Mouse (Mus musculus): ENCODE results near the gene Zranb1. TPM values are rescaled to one million over a fixed set of nuclear protein-coding genes. Genes with fewer than 3 reads are reported as not detected.

Zranb1 gene
- total and polyA plus RNA-seq, 3 experiments, result 17.4 to 18.5 TPM; not detected in 1

DNA sequence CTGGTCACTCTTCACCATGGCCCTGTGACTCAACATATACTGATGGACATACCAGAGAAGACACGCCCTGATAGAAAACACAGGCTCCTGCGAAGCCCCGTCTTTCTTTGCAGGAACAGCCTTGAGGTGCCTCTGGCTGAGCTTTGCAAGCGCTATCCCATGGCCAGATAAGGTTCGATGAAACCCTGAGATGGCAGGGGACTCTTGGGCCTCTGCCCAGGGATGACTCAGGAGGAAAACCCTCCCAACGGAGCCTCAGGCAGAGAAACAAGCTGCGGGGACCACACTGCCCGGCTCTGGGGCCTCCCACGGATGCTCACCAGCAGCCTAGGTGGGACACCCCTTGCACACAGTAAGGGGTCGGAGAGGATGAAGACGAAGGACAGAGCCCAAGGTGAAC, 76.4 kb downstream of the Zranb1 start:
- no peak overlapping the region for H3K4me3 ChIP-seq (ENCODE audit: control insufficient read depth in 1 of 2, insufficient read depth in 1 of 2, low read depth in 2 of 2, low read length in 2 of 2)
- H3K9me3 ChIP-seq (replicated peaks; ENCODE audit: insufficient read depth, low read length), result no peaks in the 10 kb centered on the region
- 0 out of 2 replicates have a peak overlapping the region, but pooled peaks have one; percentile 6 for H3K27ac ChIP-seq (ENCODE audit: control insufficient read depth, low read depth, low read length)
- TF ChIP-seq MXI1 (IDR thresholded peaks at IDR 0.05; ENCODE audit: low read depth, low read length) (no peak; the same call in 1 of the 2 replicates), ETS1 (IDR thresholded peaks at IDR 0.05; ENCODE audit: low read depth, low read length) (peak; percentile 45; the same call in 1 of the 2 replicates), GATA1 (IDR thresholded peaks at IDR 0.05; ENCODE audit: low read depth, low read length) (peak; percentile 74), MAFK (IDR thresholded peaks at IDR 0.05; ENCODE audit: borderline replicate concordance, low read depth, low read length) (peak; percentile 21; the same call in 1 of the 2 replicates), TAL1 (IDR thresholded peaks at IDR 0.05; ENCODE audit: low read length) (no peak), CHD2 (IDR thresholded peaks at IDR 0.05; ENCODE audit: low read length) (no peak), ZKSCAN1 (IDR thresholded peaks at IDR 0.05; ENCODE audit: low read depth, low read length) (no peak), TBP (IDR thresholded peaks at IDR 0.05; ENCODE audit: low read depth, low read length) (no peak), MAX (IDR thresholded peaks at IDR 0.05; ENCODE audit: low read length) (no peak), MYC (IDR thresholded peaks at IDR 0.05; ENCODE audit: low read depth, low read length) (no peak), EP300 (IDR thresholded peaks at IDR 0.05; ENCODE audit: low read depth in 1 of 2, low read length in 2 of 2) (peak; percentile 42 to 77; a peak in 3 of 4 replicates), RCOR1 (IDR thresholded peaks at IDR 0.05; ENCODE audit: low read depth, low read length) (peak; percentile 76)
- peaks cover 8 to 18% of the 10 kb centered on the region in 2 experiments for H3K4me1 ChIP-seq (ENCODE audit: control insufficient read depth in 1 of 2, insufficient read depth in 2 of 2, low read length in 2 of 2)
- peaks cover 0 to 12% of the 10 kb centered on the region in 2 experiments; a peak in 3 of 4 replicates for H3K36me3 ChIP-seq (ENCODE audit: control insufficient read depth in 1 of 2, insufficient read depth in 2 of 2, low read length in 2 of 2)
- no peak overlapping the region for H3K9ac ChIP-seq (ENCODE audit: control insufficient read depth, low read depth, low read length, poor library complexity, severe bottlenecking)
- peak; percentile 79 for DNase-seq (ENCODE audit: low read depth, low spot score)
- H3K27me3 ChIP-seq (ENCODE audit: control insufficient read depth in 1 of 2, insufficient read depth in 2 of 2, low read length in 2 of 2), result no peaks in the 10 kb centered on the region
- no peaks in the 10 kb centered on the region for H3K79me2 ChIP-seq (ENCODE audit: control insufficient read depth, insufficient read depth, low read length, poor library complexity)

DNA sequence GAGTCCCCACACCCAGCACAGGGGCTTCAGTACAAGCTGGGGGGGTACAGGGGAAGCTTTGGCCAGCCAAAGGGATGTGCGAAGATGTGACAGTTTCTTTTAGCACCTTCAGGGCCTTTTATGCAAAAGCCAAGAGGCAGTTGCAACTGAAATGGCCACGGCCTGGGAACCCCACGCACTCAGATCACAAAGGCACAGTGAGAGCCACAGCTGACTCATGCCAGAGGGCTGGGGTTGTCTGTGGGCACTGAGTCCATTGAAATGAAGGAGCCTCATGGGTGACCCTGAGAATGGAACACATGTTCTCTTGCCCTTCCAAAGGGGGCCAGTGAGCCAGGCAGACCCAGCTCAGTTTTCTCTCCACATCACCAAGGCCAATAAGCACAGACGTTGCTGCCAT, 77.7 kb downstream of the Zranb1 start:
- TF ChIP-seq POLR2AphosphoS2 (IDR thresholded peaks at IDR 0.05; ENCODE audit: low read length) (no peak), ETS1 (IDR thresholded peaks at IDR 0.05; ENCODE audit: low read depth, low read length) (no peak), MXI1 (IDR thresholded peaks at IDR 0.05; ENCODE audit: low read depth, low read length) (no peak), SIN3A (IDR thresholded peaks at IDR 0.05; ENCODE audit: low read length) (no peak), MYB (IDR thresholded peaks at IDR 0.05; ENCODE audit: low read depth, low read length) (no peak), USF1 (IDR thresholded peaks at IDR 0.05; ENCODE audit: low read depth, low read length) (no peak)
- no peaks in the 10 kb centered on the region for H3K9me3 ChIP-seq (replicated peaks; ENCODE audit: insufficient read depth, low read length)
- H3K79me2 ChIP-seq (ENCODE audit: control insufficient read depth, insufficient read depth, low read length, poor library complexity), result no peaks in the 10 kb centered on the region
- peaks cover 0 to 12% of the 10 kb centered on the region in 2 experiments; a peak in 3 of 4 replicates for H3K36me3 ChIP-seq (ENCODE audit: control insufficient read depth in 1 of 2, insufficient read depth in 2 of 2, low read length in 2 of 2)
- no peak overlapping the region for H3K27ac ChIP-seq (ENCODE audit: control insufficient read depth, low read depth, low read length)
- no peak for DNase-seq (ENCODE audit: low read depth, low spot score)
- H3K27me3 ChIP-seq (ENCODE audit: control insufficient read depth in 1 of 2, insufficient read depth in 2 of 2, low read length in 2 of 2), result no peaks in the 10 kb centered on the region
- no peak overlapping the region for H3K9ac ChIP-seq (ENCODE audit: control insufficient read depth, low read depth, low read length, poor library complexity, severe bottlenecking)
- no peak overlapping the region for H3K4me3 ChIP-seq (ENCODE audit: control insufficient read depth in 1 of 2, insufficient read depth in 1 of 2, low read depth in 2 of 2, low read length in 2 of 2)
- H3K4me1 ChIP-seq (ENCODE audit: control insufficient read depth in 1 of 2, insufficient read depth in 2 of 2, low read length in 2 of 2), result peaks cover 8 to 18% of the 10 kb centered on the region in 2 experiments
